Mouse (Mus musculus) right cerebral cortex, postnatal 25 days (tissue): ENCODE results near the gene Mgll.
A peak's percentile ranks its signal among the peaks of the same experiment; 100 is the strongest.

ENCODE experiments used
- DNase-seq: peaks from one replicate; pipeline ENCODE4 v3.0.0; 2022

Mgll gene

DNA sequence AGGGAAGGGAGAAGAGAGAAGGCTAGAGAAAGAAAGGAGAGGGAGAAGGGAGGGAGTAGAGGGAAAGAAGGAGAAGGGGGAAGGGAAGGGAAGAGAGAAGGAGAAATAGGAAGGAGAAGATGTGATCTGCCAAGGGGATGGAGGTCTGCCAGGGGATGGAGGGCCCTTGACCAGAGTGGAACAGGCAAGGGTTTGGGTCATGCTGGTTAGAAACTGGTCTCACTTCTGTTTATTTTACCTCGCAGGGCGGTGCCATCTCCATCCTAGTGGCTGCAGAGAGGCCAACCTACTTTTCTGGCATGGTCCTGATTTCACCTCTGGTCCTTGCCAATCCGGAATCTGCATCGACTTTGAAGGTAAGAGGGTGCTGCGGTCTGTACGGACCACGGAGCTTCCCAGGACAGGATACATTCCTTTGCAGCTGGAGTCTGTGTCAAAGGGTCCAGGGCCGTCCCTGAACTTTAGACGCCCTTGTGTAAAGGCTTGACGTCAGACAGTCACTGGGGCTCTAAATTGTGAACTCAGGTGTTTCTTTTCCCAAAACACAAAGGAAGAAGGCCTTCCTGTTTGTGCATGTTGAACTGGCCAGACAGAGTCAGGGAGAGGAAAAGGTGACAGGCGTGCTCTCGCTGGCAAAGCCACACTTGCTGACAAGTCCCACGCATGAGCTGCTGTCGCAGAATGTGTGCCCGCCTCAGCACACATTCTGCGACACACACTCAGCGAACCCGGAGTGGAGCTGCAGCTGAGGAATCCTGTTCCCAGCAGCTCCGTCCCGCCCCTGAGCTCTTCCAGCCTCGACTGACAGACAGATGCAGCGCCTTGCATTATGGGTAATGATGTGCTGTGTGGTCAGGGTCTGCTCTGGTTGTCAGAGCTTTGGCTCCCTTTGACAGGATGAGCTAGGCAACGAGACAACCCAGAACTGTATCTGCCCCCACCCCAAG lies 85.2 kb downstream of the Mgll start:
- no peak for DNase-seq

DNA sequence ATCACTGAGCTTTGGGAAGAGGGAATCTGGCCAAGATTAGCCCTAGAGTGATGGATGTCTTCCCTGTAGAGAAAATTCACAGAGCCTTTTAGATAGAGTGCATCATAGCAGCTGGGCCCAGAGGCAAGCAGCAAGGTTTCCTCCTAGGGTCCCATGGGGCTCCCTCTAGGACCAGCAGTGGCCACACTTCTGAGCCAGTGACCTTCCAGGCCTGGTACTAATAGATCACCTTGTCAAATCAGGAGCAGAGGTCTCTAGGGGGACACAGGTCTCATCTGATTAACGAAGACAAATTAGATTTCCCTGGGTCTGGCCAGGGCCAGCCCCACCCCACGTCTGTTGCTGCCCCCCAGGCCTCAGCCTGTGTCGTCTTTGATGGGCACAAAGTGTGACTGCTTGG lies 86.1 kb downstream of the Mgll start:
- no peak for DNase-seq

DNA sequence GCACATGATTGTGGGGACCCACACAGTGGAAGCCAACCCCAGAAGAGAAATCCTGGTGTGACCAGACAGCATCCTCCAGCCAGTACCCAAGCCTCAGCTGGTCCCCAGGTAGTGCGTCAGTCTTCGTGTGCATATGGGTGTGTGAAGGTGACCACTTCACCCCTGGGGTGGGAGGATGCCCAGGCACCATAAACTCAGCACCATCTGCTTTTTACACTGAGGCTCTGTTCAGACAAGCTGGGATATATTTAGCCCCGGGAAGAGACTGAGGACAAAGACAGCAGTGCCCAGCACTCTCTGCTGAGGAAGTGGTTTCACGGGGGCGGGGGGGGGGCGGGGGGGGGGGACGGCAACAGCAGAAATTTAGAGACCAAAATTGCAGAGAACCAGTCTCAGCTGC lies 87.2 kb downstream of the Mgll start:
- peak; percentile 43 for DNase-seq

DNA sequence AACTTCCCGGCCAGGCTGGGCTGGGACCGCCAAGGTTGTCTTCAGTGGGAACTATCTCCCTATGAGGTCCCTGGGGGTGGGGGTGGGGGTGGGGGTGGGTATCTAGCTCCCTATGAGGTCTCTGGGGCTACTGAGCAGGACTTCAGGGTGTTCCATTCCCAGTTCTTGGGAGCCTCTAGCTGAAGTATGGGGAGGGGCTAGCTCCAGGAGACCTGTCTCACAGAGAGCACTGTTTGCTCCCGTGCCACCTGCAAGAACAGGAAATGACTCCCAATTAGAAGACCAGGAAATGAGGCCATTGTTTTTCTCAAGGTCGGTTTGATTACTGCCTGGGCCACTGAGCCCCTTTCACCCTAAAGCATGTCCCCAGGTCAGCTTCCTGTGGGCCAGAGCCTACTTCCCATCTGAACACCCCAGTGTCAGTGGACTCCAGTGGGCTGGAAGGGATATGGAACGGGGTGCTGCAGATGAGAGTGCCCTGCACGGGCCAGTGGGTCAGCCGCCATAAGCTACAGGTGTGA lies 87.7 kb downstream of the Mgll start:
- DNase-seq = no peak

DNA sequence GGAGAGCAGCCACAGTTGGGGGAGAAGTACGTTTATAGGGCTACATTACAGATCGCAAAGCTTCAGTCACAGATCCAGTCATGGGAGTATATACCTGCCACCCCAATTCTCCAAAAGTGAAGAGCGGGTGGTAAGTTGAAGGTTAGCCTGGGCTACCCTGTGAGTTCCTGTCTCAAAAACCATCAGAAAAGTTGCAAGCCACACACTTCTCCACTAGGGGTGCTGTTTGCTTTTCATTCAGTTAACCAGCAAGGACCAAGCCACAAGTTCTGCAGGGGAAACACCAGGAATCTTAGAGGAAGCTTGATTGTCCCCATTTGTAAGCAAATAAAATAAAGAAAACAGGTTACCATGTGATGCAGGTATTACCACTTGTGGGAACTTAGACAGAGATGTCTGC lies 88.7 kb downstream of the Mgll start:
- no peak for DNase-seq

DNA sequence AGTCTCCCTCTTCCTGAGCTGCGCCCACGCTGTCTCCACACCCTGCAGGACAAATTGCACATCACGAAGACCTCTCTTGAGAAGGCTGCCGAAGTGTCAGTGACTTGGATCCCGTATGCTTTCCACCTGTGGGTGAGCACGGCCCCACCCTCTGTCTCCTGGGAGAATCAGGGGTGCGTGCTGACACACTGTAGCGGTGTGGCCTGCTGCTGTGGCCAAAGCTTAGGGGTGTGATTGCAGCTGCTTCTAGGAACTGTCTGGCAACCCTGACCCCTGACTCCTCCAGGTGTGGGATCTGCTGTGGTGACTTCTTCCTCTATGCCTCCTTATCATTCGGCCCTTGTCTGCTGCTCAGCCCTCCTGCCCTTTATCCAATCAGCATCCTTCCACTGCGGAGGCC lies 89.6 kb downstream of the Mgll start:
- no peak for DNase-seq

DNA sequence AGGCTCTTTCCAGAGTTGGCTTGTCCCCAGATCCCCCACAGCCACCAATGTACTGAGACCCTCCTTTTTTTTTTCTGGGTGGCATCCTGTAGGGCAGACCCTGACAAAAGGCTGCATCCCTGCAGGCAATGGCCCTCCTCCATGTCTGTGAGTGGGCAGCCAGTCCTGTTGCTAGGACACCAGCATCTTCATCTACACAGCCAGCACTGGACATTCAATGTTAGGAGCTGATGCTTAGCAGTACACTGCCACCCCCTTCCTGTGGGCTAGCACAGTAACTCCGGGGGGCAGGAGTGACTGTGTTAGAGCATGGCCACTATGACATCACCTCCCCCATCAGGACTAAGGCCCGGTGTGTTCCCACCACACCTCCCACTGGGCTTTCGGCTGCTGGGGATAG lies 90.8 kb downstream of the Mgll start:
- DNase-seq = no peak

DNA sequence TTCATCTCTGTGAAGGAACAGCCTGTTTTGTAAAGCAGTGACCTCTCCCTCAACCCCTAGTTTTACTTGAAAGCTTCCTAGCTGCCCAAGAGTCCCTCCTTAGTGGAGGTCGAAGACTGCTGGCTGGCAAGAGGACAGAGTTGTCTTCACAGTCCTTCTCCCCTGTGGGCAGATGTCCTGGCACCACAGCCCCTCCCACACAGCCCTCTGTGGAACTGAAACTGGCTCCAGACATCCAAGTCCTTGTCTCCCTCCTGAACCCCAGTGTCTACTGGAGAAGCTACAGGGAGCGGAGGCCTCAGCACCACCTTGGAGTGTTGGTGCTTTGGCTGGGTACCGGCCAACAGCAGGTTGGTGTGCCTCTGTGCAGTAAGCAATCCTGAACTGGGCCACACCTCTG lies 91.3 kb downstream of the Mgll start:
- DNase-seq = no peak

DNA sequence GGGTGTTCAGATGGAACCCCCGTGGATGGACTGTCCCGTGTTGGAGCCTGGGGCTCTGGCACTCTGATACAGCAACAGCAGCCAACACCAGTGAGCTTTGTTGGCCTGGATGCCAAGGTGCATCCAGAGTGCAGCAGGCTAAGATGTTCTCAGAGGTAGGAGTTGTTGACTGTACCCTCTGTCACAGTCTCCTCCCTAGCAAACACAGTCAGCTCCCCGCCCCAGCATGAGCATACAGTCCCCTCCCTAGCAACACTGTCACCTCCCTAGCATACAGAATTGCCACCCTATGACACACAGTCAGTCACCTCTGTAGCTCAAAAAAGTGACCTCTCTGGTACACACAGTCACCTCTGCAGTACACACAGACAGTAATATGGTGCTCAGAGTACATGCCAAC lies 92.7 kb downstream of the Mgll start:
- DNase-seq = no peak

DNA sequence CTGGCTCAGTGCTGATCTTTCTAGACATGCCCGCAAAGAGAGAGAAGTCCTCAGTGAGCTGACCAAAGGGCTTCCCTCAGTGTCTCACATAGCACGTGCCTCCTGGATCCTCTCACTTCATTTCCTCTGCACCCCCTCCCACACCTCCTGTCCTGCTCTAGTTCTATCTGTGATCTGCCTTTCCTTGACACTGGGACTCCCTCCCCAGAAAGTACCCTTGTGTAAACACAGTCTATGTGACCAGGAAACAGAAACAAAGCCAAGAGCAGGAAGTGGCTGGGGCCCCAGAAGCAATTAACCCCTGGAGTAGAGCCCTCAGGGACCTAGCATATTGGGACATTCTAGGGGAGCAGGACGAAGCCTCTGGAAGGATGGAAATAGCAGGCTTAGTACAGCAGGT lies 96.6 kb downstream of the Mgll start:
- no peak for DNase-seq

DNA sequence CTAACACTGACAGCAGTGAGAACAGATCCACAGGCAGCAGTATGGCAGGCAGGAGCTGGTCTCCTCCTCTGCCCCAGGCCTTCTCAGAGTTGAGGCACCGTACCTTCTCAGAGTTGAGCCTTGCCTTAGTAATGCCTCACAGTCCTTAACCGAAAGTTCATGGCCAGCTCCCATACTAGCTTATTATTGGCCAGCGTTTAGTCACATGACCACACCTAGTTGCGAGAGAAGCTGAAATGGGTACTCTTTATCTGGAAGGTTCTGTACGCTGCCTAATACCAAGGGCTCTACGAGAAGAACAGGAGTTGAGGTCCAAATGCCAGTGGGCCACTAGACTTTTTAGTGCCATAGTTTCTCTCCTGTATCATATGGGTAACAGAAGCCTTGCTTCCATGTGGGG lies 97.1 kb downstream of the Mgll start:
- DNase-seq = no peak

DNA sequence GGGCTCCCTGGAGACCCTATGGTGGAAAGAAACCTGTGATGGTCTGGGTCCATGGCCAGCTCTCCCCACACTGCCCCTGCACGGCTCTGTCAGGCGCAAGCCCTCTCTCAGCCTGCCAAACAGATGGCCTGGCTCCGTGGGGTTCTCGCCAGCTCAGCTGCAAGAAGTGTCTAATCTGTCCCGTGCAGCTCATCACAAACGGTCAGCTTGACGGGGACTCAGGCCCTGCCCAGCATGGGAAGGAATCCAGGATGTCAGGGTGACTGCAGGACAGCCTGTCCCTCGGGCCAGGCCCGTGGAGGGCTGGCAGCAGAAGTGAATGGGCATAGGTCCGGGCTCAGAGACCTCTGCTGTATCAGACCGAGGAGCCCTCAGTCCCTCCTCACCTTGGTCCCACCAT lies 97.7 kb downstream of the Mgll start:
- DNase-seq = no peak

DNA sequence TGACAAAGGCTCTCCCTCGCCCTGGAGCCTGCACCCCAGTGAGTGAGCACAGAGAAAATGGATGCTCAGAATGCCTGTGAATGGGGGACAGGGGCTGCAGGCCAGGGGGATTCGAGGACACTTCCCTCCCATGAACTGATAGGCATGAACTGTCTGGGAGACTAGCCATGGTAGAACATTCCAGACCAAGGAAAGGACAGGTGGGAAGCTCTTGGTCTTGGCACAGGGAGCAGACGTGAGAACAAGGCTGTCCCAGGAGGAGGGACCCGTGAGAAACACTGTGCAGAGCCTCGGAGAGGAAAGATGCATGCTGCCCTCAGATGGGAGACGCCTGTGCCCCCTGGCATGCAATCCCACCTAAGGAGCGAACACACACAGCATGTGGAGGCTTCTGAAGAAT lies 100.0 kb downstream of the Mgll start:
- DNase-seq = no peak

DNA sequence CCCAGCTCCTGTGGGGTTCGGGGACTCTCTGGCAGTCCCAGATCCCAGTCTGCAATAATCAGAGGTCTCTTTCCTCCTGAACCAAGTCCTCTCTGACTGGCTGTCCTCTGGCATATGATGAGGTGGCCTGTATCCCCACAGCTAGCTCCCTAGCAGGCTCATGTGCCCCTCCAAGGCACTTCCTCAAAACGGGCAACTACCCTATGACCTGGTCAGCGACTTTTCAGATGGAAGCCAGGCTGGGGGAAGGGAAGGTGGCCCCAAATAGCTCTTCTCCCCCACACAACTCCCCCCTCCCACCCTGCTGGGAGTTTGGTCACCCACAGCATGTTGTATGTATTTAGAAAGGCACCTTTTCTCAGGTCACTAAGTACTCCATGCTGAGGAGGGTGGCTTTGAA lies 101.9 kb downstream of the Mgll start:
- no peak for DNase-seq

DNA sequence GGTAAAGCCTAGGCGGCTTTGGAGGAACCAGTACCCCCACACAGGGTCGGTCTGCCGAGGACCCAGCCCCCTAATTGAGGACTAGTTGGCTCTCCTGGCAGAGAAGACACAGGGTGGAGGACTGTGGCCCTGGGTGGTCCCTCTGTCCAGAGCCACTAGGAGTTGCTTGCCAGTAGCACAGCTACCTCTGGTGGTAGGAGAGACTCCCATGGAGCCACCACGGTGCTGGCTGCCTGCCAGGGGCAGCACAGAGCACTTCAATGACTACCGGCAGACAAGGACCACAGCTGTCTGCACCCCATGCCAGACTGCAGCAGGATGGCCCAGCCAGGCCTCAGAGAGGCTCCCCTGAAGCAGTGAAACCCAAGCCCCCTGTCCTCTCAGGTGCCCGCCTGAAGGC lies 102.3 kb downstream of the Mgll start:
- DNase-seq = peak; percentile 54

DNA sequence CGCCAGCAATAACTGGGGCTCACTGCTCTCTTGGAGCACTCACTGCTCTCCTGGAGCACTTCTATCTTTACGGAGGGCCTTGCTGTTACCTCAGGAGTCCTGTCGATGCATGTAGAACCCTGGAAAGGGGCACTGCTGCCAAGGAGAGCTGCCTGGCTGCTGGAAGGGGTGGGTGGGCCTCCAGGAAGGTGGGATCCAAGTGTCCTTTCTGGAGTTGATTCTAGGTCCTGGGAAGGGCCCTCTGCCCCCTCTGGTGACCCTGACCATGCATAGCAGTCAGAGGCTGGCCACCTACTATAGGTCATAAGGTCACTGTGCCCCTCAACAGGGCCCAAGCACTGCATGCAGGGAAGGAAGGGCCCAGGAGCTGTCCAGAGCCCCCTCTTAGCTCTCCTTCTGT lies 102.8 kb downstream of the Mgll start:
- no peak for DNase-seq

DNA sequence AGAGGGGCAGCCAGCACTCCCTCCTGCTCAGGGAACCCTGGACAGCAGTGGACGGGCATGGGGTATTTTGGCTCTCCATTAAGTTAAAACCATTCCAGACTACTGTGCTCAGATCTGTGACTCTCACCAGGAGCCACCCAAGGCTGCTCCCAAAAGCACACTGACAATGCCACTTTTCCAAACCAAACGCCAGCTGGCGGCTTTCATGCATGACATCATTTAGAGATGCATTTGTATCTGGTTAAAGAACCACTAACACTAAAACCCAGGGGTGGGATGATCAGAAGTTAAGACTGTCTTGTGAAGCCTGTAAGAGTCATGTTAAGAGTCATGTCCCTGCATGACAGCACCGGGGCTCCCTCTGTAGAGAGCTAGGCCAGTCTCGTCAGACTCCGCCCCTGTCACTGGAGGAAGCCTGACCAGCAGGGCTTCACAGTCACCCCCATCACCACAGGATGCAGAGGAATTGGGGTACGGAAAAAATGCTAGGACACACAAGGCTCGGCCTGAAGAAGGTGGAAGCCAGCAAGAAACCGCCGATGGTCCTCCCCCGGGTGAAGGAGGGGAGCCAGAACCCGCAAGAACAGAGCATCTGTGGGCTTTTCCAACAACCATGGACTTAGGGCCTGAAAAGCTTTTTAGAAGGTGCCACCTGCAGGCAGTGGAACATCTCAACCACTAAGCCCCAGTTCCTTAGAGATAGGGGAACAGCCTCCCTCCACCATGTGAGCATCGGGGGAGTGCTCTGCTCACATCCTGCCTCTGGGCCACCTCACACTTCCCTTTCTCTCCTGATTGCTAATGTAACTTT lies 103.4 kb downstream of the Mgll start:
- DNase-seq = peak; percentile 46

DNA sequence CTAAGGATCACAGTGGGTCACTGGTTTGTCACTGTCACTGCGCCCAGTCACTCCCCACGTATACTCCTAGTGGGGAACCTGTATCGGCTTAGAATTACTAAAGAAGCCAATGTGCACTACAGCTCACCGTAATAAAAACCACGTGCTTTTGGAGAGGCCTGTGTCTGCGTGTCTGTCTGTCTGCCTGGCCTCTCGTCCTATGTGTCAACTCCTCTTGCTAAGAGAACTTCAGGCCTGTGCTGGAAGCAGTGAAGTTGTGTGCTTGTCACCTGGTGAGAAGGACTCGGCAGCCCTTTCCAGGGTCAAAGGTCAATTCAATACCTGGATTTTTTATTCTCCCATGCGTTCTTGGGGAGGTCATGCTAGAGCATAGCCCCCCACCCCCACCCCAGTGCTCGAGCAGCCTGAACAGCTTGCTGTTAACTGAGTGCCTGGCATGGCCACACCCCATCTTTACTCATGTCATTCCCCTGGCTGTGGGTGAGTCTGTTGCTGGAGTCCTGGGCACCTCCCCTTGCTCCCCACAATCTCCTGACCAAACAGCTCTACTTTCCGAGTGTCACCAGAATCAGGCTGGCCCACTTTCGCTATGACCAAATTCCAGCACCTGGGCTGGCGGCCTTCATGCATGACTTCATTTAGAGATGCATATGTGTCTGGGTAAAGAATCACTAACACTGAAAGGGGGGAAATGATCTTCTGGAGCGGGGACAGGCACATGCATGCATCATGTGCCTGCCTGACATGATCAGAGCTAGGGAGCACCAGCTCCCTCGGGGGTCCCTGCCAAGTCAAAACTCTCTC lies 104.2 kb downstream of the Mgll start:
- DNase-seq = no peak

DNA sequence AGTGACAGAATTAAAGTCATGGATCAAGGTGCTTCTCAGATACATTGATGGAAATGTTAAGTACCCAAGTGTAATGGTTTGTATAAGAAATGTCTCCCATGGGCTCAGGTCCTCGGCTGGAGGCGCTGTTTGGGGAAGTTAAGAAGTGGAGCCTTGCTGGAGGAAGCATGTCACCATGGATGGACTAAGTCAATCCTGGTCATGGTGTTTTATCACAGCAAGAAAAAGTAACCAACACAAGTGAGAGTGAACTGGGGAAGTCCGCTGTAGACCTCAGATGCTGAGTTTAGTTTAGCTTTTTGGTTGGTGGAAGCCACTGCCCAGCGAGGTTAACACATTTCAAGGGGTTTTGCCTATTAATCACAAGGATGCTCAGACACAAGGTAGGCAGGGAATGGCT lies 105.4 kb downstream of the Mgll start:
- no peak for DNase-seq

DNA sequence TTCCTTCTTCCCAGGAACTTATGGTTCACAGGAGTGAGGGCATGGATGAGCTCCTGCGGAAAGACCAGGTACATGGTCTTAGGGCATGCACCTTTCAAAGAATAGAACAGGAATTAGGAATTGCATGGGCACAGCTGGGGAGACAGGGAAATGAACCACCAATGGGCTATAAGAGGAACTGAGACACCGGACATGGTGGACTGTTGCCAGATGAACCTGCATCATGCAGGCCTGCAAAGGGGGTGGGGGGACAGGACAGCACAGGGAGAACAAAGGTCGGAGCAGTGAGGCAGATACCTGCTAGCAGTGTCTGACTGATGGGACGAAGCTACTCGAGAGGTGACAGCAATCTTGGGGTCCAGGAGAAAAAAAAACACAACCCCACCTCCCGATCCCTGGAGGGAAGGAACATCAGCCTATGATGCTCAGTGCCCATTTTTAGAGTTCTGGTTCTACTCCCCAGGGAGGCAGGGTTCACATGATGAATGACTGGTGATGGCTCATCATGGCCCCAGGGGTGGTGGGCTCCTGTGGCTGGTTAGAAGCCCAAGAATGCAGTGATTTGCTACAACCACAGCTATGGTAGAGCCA lies 106.0 kb downstream of the Mgll start:
- no peak for DNase-seq

DNA sequence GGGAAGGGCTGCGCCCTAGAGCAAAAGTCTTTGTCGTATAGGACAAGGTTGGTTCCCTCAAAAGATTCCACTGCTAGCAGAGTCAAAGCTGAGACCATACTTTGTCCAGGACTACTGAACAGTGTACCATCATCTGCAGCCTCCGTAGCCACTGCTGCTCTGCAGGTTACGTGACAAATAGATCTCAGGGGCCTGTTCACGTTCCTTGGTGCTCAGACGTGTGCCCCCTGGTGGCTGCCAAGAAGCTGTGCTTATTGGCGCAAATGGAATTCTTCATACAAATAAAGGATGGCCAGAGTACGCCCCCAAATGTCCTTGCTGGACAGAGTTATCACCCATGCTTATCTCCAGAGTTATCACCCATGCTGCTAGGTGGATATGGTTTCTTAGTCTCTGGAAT lies 107.2 kb downstream of the Mgll start:
- peak; percentile 63 for DNase-seq

DNA sequence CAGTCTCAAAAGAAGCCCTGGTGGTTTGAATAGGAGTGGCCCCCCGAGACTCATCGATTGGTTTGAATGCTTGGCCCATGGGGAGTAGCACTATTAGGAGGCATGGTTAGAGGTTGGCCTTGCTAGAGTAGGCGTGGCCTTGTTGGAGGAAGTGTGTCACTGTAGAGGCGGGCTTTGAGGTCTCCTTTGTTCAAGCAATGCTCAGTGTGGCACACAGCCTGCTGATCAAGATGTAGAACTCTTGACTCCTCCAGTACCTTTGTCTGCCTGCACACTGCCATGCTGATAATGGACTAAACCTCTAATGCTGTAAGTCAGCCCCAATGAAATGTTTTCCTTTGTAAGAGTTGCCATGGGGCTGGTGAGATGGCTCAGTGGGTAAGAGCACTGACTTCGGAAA lies 108.5 kb downstream of the Mgll start:
- DNase-seq = no peak
